Mouse (Mus musculus) CD8-positive naive resting alpha-beta T cell, adult 2 months (primary cell): ENCODE data around the gene Ufc1.
"Not testable (repeated sequence)": the region's sequence is repeated elsewhere in the genome, so short reads cannot be mapped to it uniquely, and the experiment has no call there.

Source experiments
- DNase-seq, 2 experiments: peaks; one replicate each; pipeline ENCODE4 v3.0.0; 2022; ENCODE audit warnings: low read depth in 2 of 2, low spot score in 2 of 2

Ufc1 gene

GRCm38 (mm10) chr1:171248386-171249226 lies 46.2 kb downstream of the Ufc1 start:
- DNase-seq, result no peak

- no peak for DNase-seq
Measured at GRCm38 (mm10) chr1:171247916-171248315, 46.9 kb downstream of the Ufc1 start.

- no peak for DNase-seq
Measured at GRCm38 (mm10) chr1:171247453-171247841, 47.4 kb downstream of the Ufc1 start.

GRCm38 (mm10) chr1:171246709-171247452 lies 47.9 kb downstream of the Ufc1 start:
- peak; percentile 95 to 97 for DNase-seq

- no peak for DNase-seq
Measured at GRCm38 (mm10) chr1:171245353-171245752, 49.5 kb downstream of the Ufc1 start.

- not testable (repeated sequence) for DNase-seq
Measured at GRCm38 (mm10) chr1:171241952-171242351, 52.9 kb downstream of the Ufc1 start.

GRCm38 (mm10) chr1:171240911-171241310 lies 53.9 kb downstream of the Ufc1 start:
- no peak for DNase-seq

- DNase-seq, result no peak
Measured at GRCm38 (mm10) chr1:171239992-171240744, 54.7 kb downstream of the Ufc1 start.
